In genomic region chr2:119359721-119360291, GRCm38 (mm10) we compare ENCODE assay signal across 21 mouse cellular contexts. TPM values are rescaled to one million over a fixed set of nuclear protein-coding genes. Genes with fewer than 3 reads are reported as not detected.
DNase-seq lines count a peak whose midpoint lies in the region; ATAC-seq and TF ChIP-seq lines count a peak whose summit lies in the region.
"Had no signal": no experiment of that assay in that cellular context is flagged by ENCODE, and none has a peak within 500 bp of the region (broad histone marks: within the 10 kb centered on the region; RNA-seq: fewer than 3 reads in every experiment).

No protein-coding gene starts in this region.

- H3K4me2 ChIP-seq in liver, embryonic 15.5 days, result no peak overlapping the region
- H3K4me2 ChIP-seq in liver, postnatal 0 days (ENCODE audit: low read depth, low read length), result no peak overlapping the region
- H3K4me2 ChIP-seq: embryonic facial prominence, embryonic 15.5 days; heart, embryonic 13.5 days; hindbrain, embryonic 15.5 days had no signal

- no peak for ATAC-seq in liver, embryonic 15.5 days (ENCODE audit: insufficient read depth)
- no peak for ATAC-seq in liver, postnatal 0 days
- ATAC-seq in megakaryocyte, adult 5-6 weeks (ENCODE audit: poor library complexity, severe bottlenecking), result peak; percentile 36
- ATAC-seq: forebrain, embryonic 14.5 days; intestine, embryonic 16.5 days had no signal

- WGBS in liver, embryonic 15.5 days (ENCODE audit: insufficient replicate concordance), result 22% methylated on average over 2 of the region's 2 CpGs
- WGBS in liver, postnatal 0 days (ENCODE audit: insufficient replicate concordance), result 41% methylated on average over 2 of the region's 2 CpGs
- 57% methylated on average over 2 of the region's 2 CpGs for WGBS in heart, embryonic 10.5 days

- H3K9ac ChIP-seq in liver, embryonic 15.5 days, result no peak overlapping the region
- no peak overlapping the region for H3K9ac ChIP-seq in liver, postnatal 0 days (replicated peaks)
- H3K9ac ChIP-seq: embryonic facial prominence, embryonic 15.5 days; heart, embryonic 13.5 days; hindbrain, embryonic 15.5 days had no signal

- 0 out of 2 replicates have a peak overlapping the region, but pooled peaks have one; percentile 29 for H3K27ac ChIP-seq in liver, embryonic 15.5 days (replicated peaks)
- H3K27ac ChIP-seq in liver, postnatal 0 days (ENCODE audit: low read depth), result no peak overlapping the region
- no peak overlapping the region for H3K27ac ChIP-seq in heart, embryonic 10.5 days
- H3K27ac ChIP-seq: embryonic facial prominence, embryonic 15.5 days; forebrain, embryonic 10.5 days; heart, embryonic 13.5 days; hindbrain, embryonic 15.5 days had no signal

- H3K9me3 ChIP-seq in liver, embryonic 15.5 days (replicated peaks), result no peaks in the 10 kb centered on the region
- H3K9me3 ChIP-seq in liver, postnatal 0 days (ENCODE audit: low read length), result 0 out of 2 replicates have a peak, but pooled peaks cover 3% of the 10 kb centered on the region
- H3K9me3 ChIP-seq in heart, embryonic 10.5 days, result peaks cover 9% of the 10 kb centered on the region
- H3K9me3 ChIP-seq: embryonic facial prominence, embryonic 15.5 days had no signal

- DNase-seq in liver, postnatal 0 days, result no peak
- DNase-seq in MEL-GATA-1-ER (ENCODE audit: extremely low read depth, low read depth), result peak; percentile 59
- no peak for DNase-seq in cerebellum, adult 9-10 months
- DNase-seq in thymus, postnatal 10 days (ENCODE audit: low spot score in 2 of 2), result no peak
- DNase-seq in heart, embryonic 10.5 days (ENCODE audit: low spot score), result no peak
- DNase-seq: adrenal gland, adult 8-10 months; adrenal gland, postnatal 36 days; cerebellum, adult 18-20 months; cerebellum, postnatal 10 days; embryo, embryonic 11 days; gastrocnemius, postnatal 10 days; heart, postnatal 36 days had no signal

- no peak for TF ChIP-seq EP300 in liver, postnatal 0 days (IDR thresholded peaks at IDR 0.05; ENCODE audit: low read depth)

- H3K27me3 ChIP-seq in liver, embryonic 15.5 days, result no peaks in the 10 kb centered on the region
- H3K27me3 ChIP-seq in liver, postnatal 0 days (ENCODE audit: insufficient read depth, low read length), result no peaks in the 10 kb centered on the region
- no peaks in the 10 kb centered on the region for H3K27me3 ChIP-seq in heart, embryonic 10.5 days (ENCODE audit: insufficient read depth, poor library complexity, severe bottlenecking)
- H3K27me3 ChIP-seq: embryonic facial prominence, embryonic 15.5 days; heart, embryonic 13.5 days; hindbrain, embryonic 15.5 days had no signal

- 0 out of 2 replicates have a peak, but pooled peaks cover 8% of the 10 kb centered on the region for H3K4me1 ChIP-seq in liver, embryonic 15.5 days (replicated peaks)
- peaks cover 7% of the 10 kb centered on the region for H3K4me1 ChIP-seq in liver, postnatal 0 days (ENCODE audit: insufficient read depth)
- no peaks in the 10 kb centered on the region for H3K4me1 ChIP-seq in heart, embryonic 10.5 days
- H3K4me1 ChIP-seq: embryonic facial prominence, embryonic 15.5 days; forebrain, embryonic 10.5 days; heart, embryonic 13.5 days; hindbrain, embryonic 15.5 days had no signal

- no peaks in the 10 kb centered on the region for H3K36me3 ChIP-seq in liver, embryonic 15.5 days (replicated peaks)
- H3K36me3 ChIP-seq in liver, postnatal 0 days (replicated peaks; ENCODE audit: insufficient read depth, low read length), result no peaks in the 10 kb centered on the region
- peaks cover 3% of the 10 kb centered on the region; the same call in 1 of the 2 replicates for H3K36me3 ChIP-seq in heart, embryonic 10.5 days
- H3K36me3 ChIP-seq: embryonic facial prominence, embryonic 15.5 days; hindbrain, embryonic 15.5 days had no signal

- no peak overlapping the region for H3K4me3 ChIP-seq in liver, embryonic 15.5 days (replicated peaks)
- no peak overlapping the region for H3K4me3 ChIP-seq in liver, postnatal 0 days (ENCODE audit: low read depth, low read length)
- no peak overlapping the region for H3K4me3 ChIP-seq in heart, embryonic 10.5 days
- H3K4me3 ChIP-seq: embryonic facial prominence, embryonic 15.5 days; erythroblast, embryonic 14.5 days; forebrain, embryonic 10.5 days; heart, embryonic 13.5 days; hindbrain, embryonic 15.5 days had no signal

- TF ChIP-seq CTCF in liver, postnatal 0 days (IDR thresholded peaks at IDR 0.05; ENCODE audit: low read depth), result no peak

RNA-seq across cellular contexts. Expression of gene Chac1, which starts 8.8 kb away (rescaled TPM):
- 2.9 and 3.4 TPM in 2 replicates for polyA plus RNA-seq in liver, embryonic 15.5 days (2015; fragmentation: Nextera tagmentation; extraction: Ambion mirVana)
- 0.35 and 0.36 TPM in 2 replicates for polyA plus RNA-seq in liver, postnatal 0 days (2015; fragmentation: Nextera tagmentation; extraction: Ambion mirVana)
- 0.39 and 1.1 TPM in 2 replicates for total RNA-seq in megakaryocyte, adult 5-6 weeks (2015)
- 0.51 and 1.3 TPM in 2 replicates for total RNA-seq in megakaryocyte, adult 5-6 weeks (2017)
- polyA plus RNA-seq in heart, embryonic 10.5 days (2016; fragmentation: Nextera tagmentation; extraction: Ambion mirVana), result 0.55 and 0.69 TPM in 2 replicates

RNA-seq across cellular contexts. Expression of gene Dll4, which starts 34.2 kb away (rescaled TPM):
- polyA plus RNA-seq in liver, embryonic 15.5 days (2015; fragmentation: Nextera tagmentation; extraction: Ambion mirVana), result 1.9 and 2.1 TPM in 2 replicates
- polyA plus RNA-seq in liver, postnatal 0 days (2015; fragmentation: Nextera tagmentation; extraction: Ambion mirVana), result 1.8 and 1.9 TPM in 2 replicates
- 0.09 TPM in 1 of 2 replicates, not detected in the other for total RNA-seq in megakaryocyte, adult 5-6 weeks (2015)
- total RNA-seq in megakaryocyte, adult 5-6 weeks (2017), result not detected in 2 replicates
- 6.0 and 7.5 TPM in 2 replicates for polyA plus RNA-seq in heart, embryonic 10.5 days (2016; fragmentation: Nextera tagmentation; extraction: Ambion mirVana)
